Mouse (Mus musculus): ENCODE results near the gene Ccr1.

- TF ChIP-seq CTCF (IDR thresholded peaks at IDR 0.05; ENCODE audit: low read depth) (no peak), EP300 (IDR thresholded peaks at IDR 0.05; ENCODE audit: low read depth) (no peak)
Measured at GRCm38 (mm10) chr9:123951176-123951575, 17.3 kb downstream of the Ccr1 start.

All from heart, postnatal 0 days (tissue).